Mouse (Mus musculus) hindbrain, embryonic 12.5 days (tissue): ENCODE measurements around the gene Hc. TPM values are rescaled to one million over a fixed set of nuclear protein-coding genes. Genes with fewer than 3 reads are reported as not detected.
A peak's percentile ranks its signal among the peaks of the same experiment; 100 is the strongest.

Experiments
- ATAC-seq: fragments of 200-750 bp; cut with Nextera tagmentation; 2 replicates; pipeline ENCODE4 v1.8.0; 2017; ENCODE audit warnings: moderate TSS enrichment; ENCODE audit not compliant: low FRiP score
- H3K27ac ChIP-seq: fragments of 300-500 bp; sonication (generic); 2 replicates; pipeline ENCODE4 v1.5.1; 2016; ENCODE audit warnings: mild to moderate bottlenecking
- H3K27me3 ChIP-seq: fragments of 300-500 bp; sonication (generic); 2 replicates; pipeline ENCODE4 v1.6.1; 2016; ENCODE audit warnings: mild to moderate bottlenecking
- H3K36me3 ChIP-seq: fragments of 300-500 bp; sonication (generic); 2 replicates; pipeline ENCODE4 v1.6.1; 2016; ENCODE audit warnings: mild to moderate bottlenecking
- H3K4me1 ChIP-seq: fragments of 300-500 bp; sonication (generic); 2 replicates; pipeline ENCODE4 v1.6.1; 2016
- H3K4me2 ChIP-seq: fragments of 300-500 bp; sonication (generic); replicated peaks from 2 replicates; pipeline ENCODE4 v1.6.1; 2016; ENCODE audit warnings: mild to moderate bottlenecking
- H3K4me3 ChIP-seq: fragments of 300-500 bp; sonication (generic); 2 replicates; pipeline ENCODE4 v1.5.1; 2016; ENCODE audit warnings: mild to moderate bottlenecking
- H3K9ac ChIP-seq: fragments of 300-500 bp; sonication (generic); 2 replicates; pipeline ENCODE4 v1.6.1; 2016; ENCODE audit warnings: mild to moderate bottlenecking, moderate library complexity
- H3K9me3 ChIP-seq: fragments of 300-500 bp; sonication (generic); replicated peaks from 2 replicates; pipeline ENCODE4 v1.6.1; 2016; ENCODE audit warnings: mild to moderate bottlenecking
- WGBS: fragments of 180-500 bp; shearing (Covaris S2); methylation state at CpG from one replicate; pipeline ENCODE4 v1.1.7; 2016; 5-methylcytosine and 5-hydroxymethylcytosine counted together
- polyA plus RNA-seq: library from polyadenylated mRNA; unstranded; fragments of >200 nt; fragmentation: Nextera tagmentation; extraction: Ambion mirVana; gene quantifications from 2 replicates; pipeline ENCODE4 v1.2.1, GENCODE M21; 2016

Hc gene
- 0.14 TPM in 1 of 2 replicates, not detected in the other for polyA plus RNA-seq

GRCm38 (mm10) chr2:35061338-35061737 lies at the start of gene Hc:
Hc (minus strand) TSS chr2:35061438.
- Histone ChIP-seq H3K27ac (no peak within 1 kb of the TSS), H3K4me1 (no peaks in the 10 kb centered on the region), H3K9me3 (no peaks in the 10 kb centered on the region), H3K27me3 (no peaks in the 10 kb centered on the region), H3K4me3 (no peak within 1 kb of the TSS), H3K9ac (no peak within 1 kb of the TSS), H3K36me3 (no peaks in the 10 kb centered on the region), H3K4me2 (no peak within 1 kb of the TSS)
- no peak for ATAC-seq
- WGBS = 90% methylated on average over 5 of the region's 5 CpGs

GRCm38 (mm10) chr2:35110521-35110920 lies 49.3 kb upstream of the Hc start:
- peaks cover 4% of the 10 kb centered on the region; the same call in 1 of the 2 replicates for H3K4me1 ChIP-seq
- no peaks in the 10 kb centered on the region for H3K27me3 ChIP-seq
- H3K9me3 ChIP-seq = no peaks in the 10 kb centered on the region
- ATAC-seq = no peak
- peaks cover 4% of the 10 kb centered on the region; the same call in 1 of the 2 replicates for H3K36me3 ChIP-seq
- H3K27ac ChIP-seq = no peak overlapping the region
- 81% methylated on average over 2 of the region's 2 CpGs for WGBS
- no peak overlapping the region; the same call in 1 of the 2 replicates for H3K4me2 ChIP-seq
- no peak overlapping the region for H3K9ac ChIP-seq
- H3K4me3 ChIP-seq = no peak overlapping the region

- WGBS = 2% methylated on average over 13 of the region's 13 CpGs
- H3K9ac ChIP-seq = peak overlapping the region; percentile 78
- H3K27ac ChIP-seq = peak overlapping the region; percentile 87; the same call in 1 of the 2 replicates
- peak overlapping the region; percentile 59 for H3K4me2 ChIP-seq
- H3K4me1 ChIP-seq = peaks cover 4% of the 10 kb centered on the region; the same call in 1 of the 2 replicates
- no peaks in the 10 kb centered on the region; the same call in 1 of the 2 replicates for H3K36me3 ChIP-seq
- H3K9me3 ChIP-seq = no peaks in the 10 kb centered on the region
- no peak for ATAC-seq
- H3K4me3 ChIP-seq = peak overlapping the region; percentile 67
- H3K27me3 ChIP-seq = no peaks in the 10 kb centered on the region
These were observed 48.7 kb upstream of the Hc start for GRCm38 (mm10) chr2:35109924-35110304.

GRCm38 (mm10) chr2:35109141-35109923 lies 48.1 kb upstream of the Hc start, which contains the start of gene Cntrl:
Cntrl (plus strand) TSS chr2:35109492.
- peak; percentile 97 for ATAC-seq
- H3K4me3 ChIP-seq = peak within 1 kb of the TSS; percentile 67
- WGBS = under 1% methylated on average over 61 of the region's 62 CpGs

GRCm38 (mm10) chr2:35108712-35109111 lies 47.5 kb upstream of the Hc start:
- Histone ChIP-seq H3K4me3 (peak overlapping the region; percentile 67), H3K9ac (peak overlapping the region; percentile 78), H3K9me3 (no peaks in the 10 kb centered on the region), H3K27me3 (no peaks in the 10 kb centered on the region), H3K4me1 (peaks cover 4% of the 10 kb centered on the region; the same call in 1 of the 2 replicates), H3K36me3 (no peaks in the 10 kb centered on the region; the same call in 1 of the 2 replicates), H3K27ac (peak overlapping the region; percentile 87), H3K4me2 (peak overlapping the region; percentile 59)
- ATAC-seq = no peak; the same call in 1 of the 2 replicates
- 34% methylated on average over 3 of the region's 3 CpGs for whole genome bisulfite sequencing

More at GRCm38 (mm10) chr2:35109141-35109923, 48.1 kb upstream of the Hc start, which contains the start of gene Cntrl:
- H3K4me1 ChIP-seq = peaks cover 4% of the 10 kb centered on the region; the same call in 1 of the 2 replicates
- H3K9me3 ChIP-seq = no peaks in the 10 kb centered on the region
- H3K36me3 ChIP-seq = no peaks in the 10 kb centered on the region; the same call in 1 of the 2 replicates
- H3K4me2 ChIP-seq = peak within 1 kb of the TSS; percentile 59
- H3K9ac ChIP-seq = peak within 1 kb of the TSS; percentile 78
- H3K27ac ChIP-seq = peak within 1 kb of the TSS; percentile 87
- no peaks in the 10 kb centered on the region for H3K27me3 ChIP-seq

- Histone ChIP-seq H3K27ac (no peak overlapping the region), H3K36me3 (no peaks in the 10 kb centered on the region), H3K27me3 (no peaks in the 10 kb centered on the region), H3K9me3 (no peaks in the 10 kb centered on the region), H3K4me2 (no peak overlapping the region), H3K9ac (no peak overlapping the region), H3K4me3 (no peak overlapping the region), H3K4me1 (peaks cover 4% of the 10 kb centered on the region; the same call in 1 of the 2 replicates)
- WGBS = 54% methylated on average over 5 of the region's 5 CpGs
- no peak for ATAC-seq
These were observed 46.9 kb upstream of the Hc start for GRCm38 (mm10) chr2:35107984-35108635.

GRCm38 (mm10) chr2:35104843-35105242 lies 43.6 kb upstream of the Hc start:
- no peak overlapping the region for H3K4me3 ChIP-seq
- no peaks in the 10 kb centered on the region for H3K9me3 ChIP-seq
- H3K36me3 ChIP-seq = no peaks in the 10 kb centered on the region
- H3K9ac ChIP-seq = no peak overlapping the region
- 69% methylated on average over 3 of the region's 3 CpGs for WGBS
- H3K4me1 ChIP-seq = peaks cover 2% of the 10 kb centered on the region; the same call in 1 of the 2 replicates
- ATAC-seq = no peak
- H3K27me3 ChIP-seq = no peaks in the 10 kb centered on the region
- no peak overlapping the region for H3K4me2 ChIP-seq
- no peak overlapping the region for H3K27ac ChIP-seq

- no peaks in the 10 kb centered on the region for H3K36me3 ChIP-seq
- no peak overlapping the region for H3K4me2 ChIP-seq
- no peaks in the 10 kb centered on the region for H3K4me1 ChIP-seq
- H3K27ac ChIP-seq = no peak overlapping the region
- H3K9me3 ChIP-seq = no peaks in the 10 kb centered on the region
- no peaks in the 10 kb centered on the region for H3K27me3 ChIP-seq
- no peak for ATAC-seq
- H3K4me3 ChIP-seq = no peak overlapping the region
- H3K9ac ChIP-seq = no peak overlapping the region
- 73% methylated on average over 5 of the region's 5 CpGs for WGBS
These were observed 42.3 kb upstream of the Hc start for GRCm38 (mm10) chr2:35103558-35103957.

- no peak for ATAC-seq
- no peaks in the 10 kb centered on the region for H3K27me3 ChIP-seq
- H3K4me1 ChIP-seq = no peaks in the 10 kb centered on the region
- no peaks in the 10 kb centered on the region for H3K9me3 ChIP-seq
- no peak overlapping the region for H3K4me3 ChIP-seq
- no peaks in the 10 kb centered on the region for H3K36me3 ChIP-seq
- no peak overlapping the region for H3K9ac ChIP-seq
- no peak overlapping the region for H3K4me2 ChIP-seq
- no peak overlapping the region for H3K27ac ChIP-seq
These were observed 41.5 kb upstream of the Hc start for GRCm38 (mm10) chr2:35102777-35103176.

GRCm38 (mm10) chr2:35101443-35101842 lies 40.2 kb upstream of the Hc start, which contains the start of gene AI182371:
AI182371 (minus strand) TSS chr2:35101543.
- WGBS = 92% methylated on average over 3 of the region's 3 CpGs
- H3K36me3 ChIP-seq = no peaks in the 10 kb centered on the region
- H3K27ac ChIP-seq = no peak within 1 kb of the TSS
- H3K9ac ChIP-seq = no peak within 1 kb of the TSS
- no peaks in the 10 kb centered on the region for H3K27me3 ChIP-seq
- H3K4me1 ChIP-seq = no peaks in the 10 kb centered on the region
- ATAC-seq = no peak
- no peaks in the 10 kb centered on the region for H3K9me3 ChIP-seq
- H3K4me3 ChIP-seq = no peak within 1 kb of the TSS
- H3K4me2 ChIP-seq = no peak within 1 kb of the TSS

- Histone ChIP-seq H3K36me3 (no peaks in the 10 kb centered on the region), H3K27me3 (no peaks in the 10 kb centered on the region), H3K4me1 (no peaks in the 10 kb centered on the region), H3K4me3 (no peak overlapping the region), H3K4me2 (no peak overlapping the region), H3K27ac (no peak overlapping the region), H3K9me3 (no peaks in the 10 kb centered on the region), H3K9ac (no peak overlapping the region)
- no peak for ATAC-seq
- WGBS = 84% methylated on average over 6 of the region's 6 CpGs
These were observed 39.3 kb upstream of the Hc start for GRCm38 (mm10) chr2:35100529-35100928.

- no peaks in the 10 kb centered on the region for H3K36me3 ChIP-seq
- H3K4me2 ChIP-seq = no peak overlapping the region
- H3K9ac ChIP-seq = no peak overlapping the region
- no peaks in the 10 kb centered on the region for H3K27me3 ChIP-seq
- H3K4me3 ChIP-seq = no peak overlapping the region
- no peak for ATAC-seq
- H3K4me1 ChIP-seq = no peaks in the 10 kb centered on the region
- H3K9me3 ChIP-seq = no peaks in the 10 kb centered on the region
- no peak overlapping the region for H3K27ac ChIP-seq
- 80% methylated on average over 4 of the region's 4 CpGs for WGBS
These were observed 26.2 kb upstream of the Hc start for GRCm38 (mm10) chr2:35087418-35087817.
